Mouse (Mus musculus): Measurements from ENCODE around the gene Lgr4. TPM values are rescaled to one million over a fixed set of nuclear protein-coding genes. Genes with fewer than 3 reads are reported as not detected.

Gene Lgr4
- polyA plus RNA-seq, 1 experiment, result 0.02 TPM

DNA sequence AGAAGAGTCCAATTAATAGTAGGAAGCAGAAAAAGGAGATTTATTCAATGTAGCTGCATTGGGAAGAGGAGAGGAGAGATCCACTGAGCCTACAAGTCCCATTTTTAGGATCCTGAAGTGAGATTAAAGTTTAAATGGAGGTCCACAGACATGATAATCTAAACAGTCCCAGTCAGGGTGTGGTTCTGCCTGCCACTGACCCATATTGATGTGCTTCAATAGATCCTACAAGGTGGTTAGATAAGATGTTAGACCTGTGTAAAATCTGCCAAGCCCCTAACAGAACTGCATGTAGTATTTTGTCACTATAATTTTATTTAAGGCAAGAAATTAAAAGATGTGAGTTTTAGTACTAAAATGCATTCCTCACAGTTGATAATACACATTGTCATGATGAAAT lies 76.0 kb downstream of the Lgr4 start:
- Histone ChIP-seq H3K36me3 (replicated peaks; ENCODE audit: low read length) (no peaks in the 10 kb centered on the region), H3K9me3 (no peaks in the 10 kb centered on the region), H3K4me1 (peaks cover 3% of the 10 kb centered on the region; the same call in 1 of the 2 replicates), H3K4me3 (replicated peaks) (no peak overlapping the region), H3K27me3 (replicated peaks) (no peaks in the 10 kb centered on the region)
- no peak for TF ChIP-seq FLI1 (IDR thresholded peaks at IDR 0.05; ENCODE audit: low read length)
- no peak for TF ChIP-seq GATA1 (IDR thresholded peaks at IDR 0.05; ENCODE audit: borderline replicate concordance, low read length)

DNA sequence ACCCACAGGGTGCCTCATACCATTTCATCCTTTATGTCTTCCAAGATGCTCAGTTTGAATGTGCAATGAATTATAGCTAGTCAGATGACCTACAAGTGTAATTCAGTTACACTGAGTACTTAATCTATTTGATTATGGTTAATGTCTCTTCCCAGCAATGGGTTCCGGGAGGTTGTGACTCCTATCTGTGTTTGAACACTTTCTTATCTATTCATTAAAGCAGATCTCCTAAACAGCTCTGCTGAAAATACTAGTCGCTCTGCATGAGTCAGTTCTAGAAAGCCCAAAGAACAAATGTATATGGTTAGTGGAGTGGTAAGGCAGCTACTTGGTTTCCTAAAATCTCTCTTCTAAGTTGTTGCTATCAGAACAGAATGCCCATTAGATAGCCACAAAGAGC lies 77.6 kb downstream of the Lgr4 start:
- Histone ChIP-seq H3K4me1 (peaks cover 3% of the 10 kb centered on the region; the same call in 1 of the 2 replicates), H3K36me3 (replicated peaks; ENCODE audit: low read length) (no peaks in the 10 kb centered on the region), H3K27me3 (replicated peaks) (no peaks in the 10 kb centered on the region), H3K9me3 (no peaks in the 10 kb centered on the region), H3K4me3 (replicated peaks) (no peak overlapping the region)
- TF ChIP-seq GATA1 (IDR thresholded peaks at IDR 0.05; ENCODE audit: borderline replicate concordance, low read length), result no peak
- no peak for TF ChIP-seq FLI1 (IDR thresholded peaks at IDR 0.05; ENCODE audit: low read length)

DNA sequence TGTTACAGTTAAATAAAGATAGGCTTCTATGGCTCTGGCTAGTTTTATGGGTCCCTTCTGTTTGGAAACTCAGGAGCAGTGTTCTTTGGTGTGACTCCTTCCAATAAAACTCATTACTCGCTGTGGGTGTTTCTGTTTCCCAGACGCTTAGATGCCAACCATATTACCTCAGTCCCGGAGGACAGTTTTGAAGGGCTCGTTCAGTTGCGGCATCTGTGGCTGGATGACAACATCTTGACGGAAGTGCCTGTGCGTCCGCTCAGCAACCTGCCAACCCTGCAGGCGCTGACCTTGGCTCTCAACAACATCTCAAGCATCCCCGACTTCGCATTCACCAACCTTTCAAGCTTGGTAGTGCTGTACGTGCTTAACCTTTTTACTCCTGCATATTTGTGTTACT lies 79.0 kb downstream of the Lgr4 start:
- no peaks in the 10 kb centered on the region for H3K36me3 ChIP-seq (replicated peaks; ENCODE audit: low read length)
- H3K4me1 ChIP-seq, result peaks cover 3% of the 10 kb centered on the region; the same call in 1 of the 2 replicates
- no peak for TF ChIP-seq GATA1 (IDR thresholded peaks at IDR 0.05; ENCODE audit: borderline replicate concordance, low read length)
- TF ChIP-seq FLI1 (IDR thresholded peaks at IDR 0.05; ENCODE audit: low read length), result no peak
- H3K4me3 ChIP-seq (replicated peaks), result no peak overlapping the region
- H3K27me3 ChIP-seq (replicated peaks), result no peaks in the 10 kb centered on the region
- no peaks in the 10 kb centered on the region for H3K9me3 ChIP-seq

DNA sequence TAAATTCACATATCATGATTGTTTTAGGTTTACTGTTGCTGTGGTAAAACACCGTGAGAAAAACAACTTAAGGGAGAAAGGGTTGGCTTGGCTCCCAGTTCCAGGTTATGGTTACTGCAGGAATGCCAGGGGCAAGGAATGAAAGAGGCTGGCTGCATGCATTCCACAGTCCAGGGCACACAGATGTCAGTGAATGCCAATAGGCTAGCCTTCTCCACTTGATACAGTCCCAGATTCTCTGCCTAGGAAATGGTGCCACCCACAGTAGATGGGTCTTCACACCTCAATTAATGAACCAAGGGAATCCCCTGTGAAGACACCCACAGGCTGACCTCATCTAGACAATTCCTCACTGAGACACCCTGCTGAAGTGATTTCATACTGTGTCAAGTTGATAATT lies 87.2 kb downstream of the Lgr4 start:
- no peaks in the 10 kb centered on the region for H3K27me3 ChIP-seq (replicated peaks)
- H3K4me1 ChIP-seq, result no peaks in the 10 kb centered on the region
- TF ChIP-seq FLI1 (IDR thresholded peaks at IDR 0.05; ENCODE audit: low read length), result no peak
- no peak for TF ChIP-seq GATA1 (IDR thresholded peaks at IDR 0.05; ENCODE audit: borderline replicate concordance, low read length)
- no peak overlapping the region for H3K4me3 ChIP-seq (replicated peaks)
- no peaks in the 10 kb centered on the region for H3K36me3 ChIP-seq (replicated peaks; ENCODE audit: low read length)
- no peaks in the 10 kb centered on the region for H3K9me3 ChIP-seq

DNA sequence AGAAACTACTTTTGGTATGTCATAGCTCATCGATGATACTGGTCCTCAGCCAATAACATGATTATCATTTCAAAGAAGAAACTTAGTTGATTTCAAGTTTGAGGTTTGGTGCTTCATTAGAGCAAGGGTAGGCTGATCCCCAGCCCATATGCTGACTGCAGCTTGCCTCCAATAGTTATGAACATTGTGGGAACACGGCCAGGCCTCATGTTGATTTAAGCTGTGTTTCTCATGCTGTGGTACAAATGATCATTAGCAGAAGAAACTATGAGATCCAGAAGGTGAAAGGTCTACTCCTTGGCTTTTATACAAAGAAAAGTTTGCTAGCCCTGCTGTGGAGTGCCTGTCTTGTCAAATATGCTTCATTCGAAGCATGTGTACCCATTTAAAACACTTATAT lies 87.7 kb downstream of the Lgr4 start:
- no peaks in the 10 kb centered on the region for H3K4me1 ChIP-seq
- TF ChIP-seq FLI1 (IDR thresholded peaks at IDR 0.05; ENCODE audit: low read length) (no peak), GATA1 (IDR thresholded peaks at IDR 0.05; ENCODE audit: borderline replicate concordance, low read length) (no peak)
- no peaks in the 10 kb centered on the region for H3K36me3 ChIP-seq (replicated peaks; ENCODE audit: low read length)
- no peaks in the 10 kb centered on the region for H3K27me3 ChIP-seq (replicated peaks)
- H3K4me3 ChIP-seq (replicated peaks), result no peak overlapping the region
- no peaks in the 10 kb centered on the region for H3K9me3 ChIP-seq

DNA sequence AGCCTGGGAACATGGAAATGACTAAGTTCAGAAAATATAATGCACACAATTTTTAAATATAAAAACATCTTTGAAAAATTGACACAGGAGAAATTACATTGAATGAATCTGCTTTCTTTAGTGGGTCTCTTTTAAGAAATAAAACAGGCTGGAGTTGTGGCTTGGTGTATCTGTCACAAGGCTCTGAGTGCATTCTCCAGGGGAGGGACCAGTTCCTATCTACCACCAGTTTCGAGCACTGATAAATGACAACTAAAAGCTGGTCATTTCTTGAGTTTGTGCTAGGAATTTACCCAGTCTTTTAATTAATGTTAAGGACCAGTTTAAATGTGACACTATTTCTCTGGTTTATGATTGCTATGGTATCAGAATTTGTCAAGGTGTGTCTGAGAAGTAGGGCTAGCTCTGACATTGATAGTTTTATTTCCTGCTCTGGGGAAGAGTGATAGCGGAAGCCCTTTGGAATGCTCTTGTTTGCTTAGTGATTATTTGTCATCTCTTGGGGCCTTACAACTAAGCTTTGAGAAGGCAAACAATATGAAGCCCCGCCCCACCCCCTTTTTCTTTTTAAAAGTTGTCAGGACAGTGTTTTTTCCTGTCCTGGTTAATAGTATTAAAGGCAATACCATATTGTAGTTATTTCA lies 88.3 kb downstream of the Lgr4 start:
- Histone ChIP-seq H3K27me3 (replicated peaks) (no peaks in the 10 kb centered on the region), H3K36me3 (replicated peaks; ENCODE audit: low read length) (no peaks in the 10 kb centered on the region), H3K4me1 (no peaks in the 10 kb centered on the region), H3K9me3 (no peaks in the 10 kb centered on the region), H3K4me3 (replicated peaks) (no peak overlapping the region)
- TF ChIP-seq GATA1 (IDR thresholded peaks at IDR 0.05; ENCODE audit: borderline replicate concordance, low read length) (no peak), FLI1 (IDR thresholded peaks at IDR 0.05; ENCODE audit: low read length) (no peak)

DNA sequence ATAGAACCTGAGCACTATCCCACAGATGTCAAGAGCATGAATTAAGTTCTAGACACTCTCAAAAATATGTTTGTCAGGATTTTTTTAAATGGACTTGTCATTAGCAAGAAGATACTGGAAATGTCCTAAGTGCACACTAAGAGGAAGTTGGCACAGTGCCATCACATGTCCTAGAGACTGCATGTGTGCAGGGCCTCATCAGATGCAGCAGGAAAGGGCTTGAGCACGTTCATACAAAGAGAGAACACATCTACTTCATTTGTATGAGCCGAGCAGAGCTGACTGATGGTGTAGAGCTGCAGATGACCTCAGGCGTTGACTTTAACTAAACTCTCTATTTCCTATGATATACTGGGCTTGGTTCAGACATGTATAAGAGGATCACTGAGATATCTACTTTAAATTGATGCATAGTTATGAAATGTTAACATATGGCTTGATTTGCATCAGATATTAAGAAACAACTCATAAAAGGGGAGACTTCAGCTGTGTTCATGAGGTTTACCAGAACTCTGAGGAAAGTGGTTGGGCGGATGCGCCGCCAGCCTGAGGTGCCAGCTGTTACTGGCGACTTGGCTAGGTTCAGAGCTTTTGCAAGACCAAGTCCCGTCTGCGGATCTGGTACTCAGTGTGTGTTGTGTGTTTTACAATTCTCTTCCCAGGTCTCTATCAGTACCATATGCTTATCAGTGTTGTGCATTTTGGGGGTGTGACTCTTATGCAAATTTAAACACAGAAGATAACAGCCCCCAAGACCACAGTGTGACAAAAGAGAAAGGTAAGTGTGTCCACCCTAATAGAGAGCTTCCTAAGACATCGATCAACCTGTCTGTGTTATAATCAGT lies 90.2 kb downstream of the Lgr4 start:
- no peak for TF ChIP-seq GATA1 (IDR thresholded peaks at IDR 0.05; ENCODE audit: borderline replicate concordance, low read length)
- H3K36me3 ChIP-seq (replicated peaks; ENCODE audit: low read length), result no peaks in the 10 kb centered on the region
- H3K4me1 ChIP-seq, result no peaks in the 10 kb centered on the region
- H3K4me3 ChIP-seq (replicated peaks), result no peak overlapping the region
- no peaks in the 10 kb centered on the region for H3K9me3 ChIP-seq
- H3K27me3 ChIP-seq (replicated peaks), result no peaks in the 10 kb centered on the region

DNA sequence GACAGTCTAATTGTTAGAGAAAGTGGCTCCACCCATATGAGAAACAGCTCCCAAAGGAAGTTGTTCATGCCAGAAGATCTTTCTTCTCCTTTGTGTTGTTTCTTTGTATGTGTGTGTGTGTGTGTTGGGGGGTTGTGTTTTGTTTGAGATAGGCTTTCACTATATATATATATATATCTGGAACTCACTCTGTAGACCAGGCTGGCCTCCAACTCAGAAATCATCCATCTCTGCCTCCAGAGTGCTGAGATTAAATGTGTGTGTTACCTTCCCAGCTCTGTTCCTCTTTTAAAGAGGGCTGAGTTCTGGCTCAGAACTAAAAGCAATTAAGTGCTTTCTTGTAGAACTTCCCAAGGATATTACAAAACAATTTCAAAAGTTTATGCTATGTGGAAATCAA lies 92.0 kb downstream of the Lgr4 start:
- Histone ChIP-seq H3K36me3 (replicated peaks; ENCODE audit: low read length) (no peaks in the 10 kb centered on the region), H3K4me1 (no peaks in the 10 kb centered on the region), H3K4me3 (replicated peaks) (no peak overlapping the region), H3K27me3 (replicated peaks) (no peaks in the 10 kb centered on the region), H3K9me3 (no peaks in the 10 kb centered on the region)
- TF ChIP-seq GATA1 (IDR thresholded peaks at IDR 0.05; ENCODE audit: borderline replicate concordance, low read length), result no peak
- no peak for TF ChIP-seq FLI1 (IDR thresholded peaks at IDR 0.05; ENCODE audit: low read length)

DNA sequence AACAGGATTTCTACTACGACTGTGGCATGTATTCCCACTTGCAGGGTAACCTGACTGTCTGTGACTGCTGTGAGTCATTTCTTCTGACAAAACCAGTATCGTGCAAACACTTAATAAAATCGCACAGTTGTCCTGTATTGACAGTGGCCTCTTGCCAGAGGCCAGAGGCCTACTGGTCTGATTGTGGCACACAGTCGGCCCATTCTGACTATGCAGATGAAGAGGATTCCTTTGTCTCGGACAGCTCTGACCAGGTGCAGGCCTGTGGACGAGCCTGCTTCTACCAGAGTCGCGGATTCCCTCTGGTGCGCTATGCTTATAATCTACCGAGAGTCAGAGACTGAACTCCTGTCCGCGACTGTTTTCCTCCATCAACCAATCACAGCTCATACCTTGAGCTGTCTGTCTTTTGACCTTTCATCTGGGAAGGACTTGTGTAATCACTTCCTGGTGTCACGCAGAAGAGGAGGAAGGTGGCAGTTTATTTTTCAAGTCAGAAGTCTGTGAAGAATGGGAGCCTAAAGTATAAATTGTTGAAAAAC lies 94.8 kb downstream of the Lgr4 start:
- Histone ChIP-seq H3K9me3 (no peaks in the 10 kb centered on the region), H3K27me3 (replicated peaks) (no peaks in the 10 kb centered on the region), H3K4me1 (peaks cover 5% of the 10 kb centered on the region; the same call in 1 of the 2 replicates), H3K36me3 (replicated peaks; ENCODE audit: low read length) (no peaks in the 10 kb centered on the region), H3K4me3 (replicated peaks) (no peak overlapping the region)
- no peak for TF ChIP-seq FLI1 (IDR thresholded peaks at IDR 0.05; ENCODE audit: low read length)

DNA sequence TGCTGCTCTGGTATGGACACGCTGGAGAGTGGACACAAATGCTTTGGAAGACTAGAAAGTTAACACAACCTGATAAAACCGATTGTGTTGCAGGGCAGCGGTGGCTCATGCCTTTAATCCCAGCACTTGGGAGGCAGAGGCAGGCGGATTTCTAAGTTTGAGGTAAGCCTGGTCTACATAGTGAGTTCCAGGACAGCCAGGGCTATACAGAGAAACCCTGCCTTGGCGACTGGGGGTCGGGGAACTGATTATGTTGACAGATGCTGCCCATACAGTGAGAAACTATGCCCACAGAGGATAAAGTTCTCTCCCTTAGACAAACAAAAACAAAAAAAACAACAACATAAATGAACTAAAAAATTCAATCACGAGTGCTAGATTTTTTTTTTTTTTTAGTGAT lies 99.6 kb downstream of the Lgr4 start:
- peaks cover 22% of the 10 kb centered on the region for H3K36me3 ChIP-seq (replicated peaks; ENCODE audit: low read length)
- H3K4me1 ChIP-seq, result peaks cover 22% of the 10 kb centered on the region; the same call in 1 of the 2 replicates
- no peaks in the 10 kb centered on the region for H3K27me3 ChIP-seq (replicated peaks)
- no peaks in the 10 kb centered on the region for H3K9me3 ChIP-seq
- TF ChIP-seq FLI1 (IDR thresholded peaks at IDR 0.05; ENCODE audit: low read length) (no peak), GATA1 (IDR thresholded peaks at IDR 0.05; ENCODE audit: borderline replicate concordance, low read length) (no peak)
- H3K4me3 ChIP-seq (replicated peaks), result peak overlapping the region; percentile 99

Measured in megakaryocyte, embryonic 14.5 days (primary cell).